Mouse (Mus musculus) ES-E14 (cell line): Measurements from ENCODE around the gene 5330417C22Rik. TPM values are rescaled to one million over a fixed set of nuclear protein-coding genes. Genes with fewer than 3 reads are reported as not detected.
A peak's percentile ranks its signal among the peaks of the same experiment; 100 is the strongest.
"Not testable (repeated sequence)": the region's sequence is repeated elsewhere in the genome, so short reads cannot be mapped to it uniquely, and the experiment has no call there.

Source experiments
- DNase-seq: peaks from one replicate; pipeline ENCODE4 v3.0.0-alpha.2; 2013; ENCODE audit warnings: low read depth, low spot score
- H3K27ac ChIP-seq: 2 replicates; pipeline ENCODE4 v1.5.1; 2012; ENCODE audit warnings: low read depth, mild to moderate bottlenecking, low read length, moderate library complexity, mixed read lengths; ENCODE audit not compliant: poor library complexity, insufficient read depth, severe bottlenecking
- H3K36me3 ChIP-seq: 2 replicates; pipeline ENCODE4 v1.6.1; 2012; ENCODE audit warnings: mild to moderate bottlenecking, low read length, moderate library complexity, mixed read lengths; ENCODE audit not compliant: control insufficient read depth, poor library complexity, insufficient read depth, severe bottlenecking
- H3K4me1 ChIP-seq, 2 experiments: fragments of 150-350 bp in 1 of 2; sonication (generic) in 1 of 2; 2 replicates each; pipeline ENCODE4 v1.6.1; 2012; ENCODE audit warnings: low read length in 2 of 2, mild to moderate bottlenecking in 1 of 2, mixed read lengths in 1 of 2; ENCODE audit not compliant: control insufficient read depth in 2 of 2, insufficient read depth in 2 of 2, poor library complexity in 1 of 2
- H3K4me3 ChIP-seq, 2 experiments: fragments of 150-350 bp in 1 of 2; sonication (generic) in 1 of 2; 2 replicates each; pipeline ENCODE4 v1.5.1; 2012; ENCODE audit warnings: low read length in 2 of 2, low read depth in 1 of 2, mild to moderate bottlenecking in 1 of 2, mixed read lengths in 1 of 2; ENCODE audit not compliant: insufficient read depth in 1 of 2, poor library complexity in 1 of 2, severe bottlenecking in 1 of 2
- H3K9ac ChIP-seq: 2 replicates; pipeline ENCODE4 v1.6.1; 2012; ENCODE audit warnings: low read depth, mild to moderate bottlenecking, low read length, mixed read lengths; ENCODE audit not compliant: poor library complexity, insufficient read depth, severe bottlenecking
- H3K9me3 ChIP-seq: fragments of 150-350 bp; sonication (generic); 2 replicates; pipeline ENCODE4 v1.6.1; 2012; ENCODE audit warnings: low read depth, mild to moderate bottlenecking, low read length; ENCODE audit not compliant: control insufficient read depth, insufficient read depth
- CHD2 ChIP-seq: IDR thresholded peaks from 2 replicates; pipeline ENCODE4 v1.6.1; 2014; ENCODE audit warnings: mild to moderate bottlenecking, low read depth, low read length, inconsistent platforms
- HCFC1 ChIP-seq: IDR thresholded peaks from 2 replicates; pipeline ENCODE4 v1.6.1; 2012; ENCODE audit warnings: low read length, inconsistent platforms, borderline replicate concordance; ENCODE audit not compliant: insufficient read depth
- MAFK ChIP-seq: IDR thresholded peaks from 2 replicates; pipeline ENCODE4 v1.6.1; 2014; ENCODE audit warnings: mild to moderate bottlenecking, low read depth, low read length, inconsistent platforms; ENCODE audit not compliant: insufficient read depth
- ZC3H11A ChIP-seq: IDR thresholded peaks from 2 replicates; pipeline ENCODE4 v1.6.1; 2012; ENCODE audit warnings: low read depth, mild to moderate bottlenecking, inconsistent platforms, low read length, borderline replicate concordance
- ZNF384 ChIP-seq: IDR thresholded peaks from 2 replicates; pipeline ENCODE4 v1.6.1; 2012; ENCODE audit warnings: low read depth, low read length, inconsistent platforms
- in situ Hi-C, 2 experiments: fragments of 600-800 bp; cut with MboI; formaldehyde crosslinking; loops; one replicate each; pipeline ENCODE4 v1.15.1; 2025; ENCODE audit warnings: low sequenced_read_pairs in 2 of 2, inconsistent platforms in 1 of 2; ENCODE audit not compliant: unreplicated experiment in 2 of 2
- total RNA-seq: library from RNA; depleted of rRNA; stranded (reverse); fragments of 300-350 nt; gene quantifications from 2 replicates; pipeline ENCODE4 v1.2.3, GENCODE M21; 2012

Gene 5330417C22Rik
- total RNA-seq, 1 experiment: 0.27 TPM

DNA sequence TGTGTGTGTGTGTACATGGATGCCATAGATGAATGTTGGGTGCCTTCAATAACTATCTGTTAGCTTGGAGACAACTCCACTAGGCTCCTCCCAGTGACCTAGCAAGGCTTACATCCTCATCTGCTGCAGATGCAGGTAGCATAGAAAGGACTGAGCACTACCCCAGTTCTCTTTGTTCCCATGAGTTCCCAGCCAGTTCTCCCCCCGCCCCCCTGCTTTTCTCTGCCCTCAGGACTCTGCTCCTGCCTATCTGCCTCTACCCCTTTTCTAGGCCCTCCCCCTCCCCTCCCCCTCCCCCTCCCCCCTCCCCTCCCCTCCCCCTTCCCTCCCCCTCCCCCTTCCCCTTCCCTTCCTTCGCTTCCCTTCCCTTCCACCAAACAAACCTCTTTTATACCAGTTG, 26.2 kb downstream of the 5330417C22Rik start:
- in situ Hi-C loops: no loop called here
- H3K4me1 ChIP-seq: peaks cover 1 to 10% of the 10 kb centered on the region in 2 experiments; a peak in 1 of 4 replicates
- H3K36me3 ChIP-seq: no peaks in the 10 kb centered on the region
- H3K9ac ChIP-seq: no peak overlapping the region
- H3K9me3 ChIP-seq: no peaks in the 10 kb centered on the region
- DNase-seq: no peak
- H3K4me3 ChIP-seq: no peak overlapping the region
- no peak for TF ChIP-seq CHD2
- no peak for TF ChIP-seq MAFK
- no peak for TF ChIP-seq ZNF384
- TF ChIP-seq HCFC1: no peak
- TF ChIP-seq ZC3H11A: no peak
- no peak overlapping the region for H3K27ac ChIP-seq

GRCm38 (mm10) chr3:108508745-108509474, 27.4 kb downstream of the 5330417C22Rik start:
- in situ Hi-C loops: no loop called here

DNA sequence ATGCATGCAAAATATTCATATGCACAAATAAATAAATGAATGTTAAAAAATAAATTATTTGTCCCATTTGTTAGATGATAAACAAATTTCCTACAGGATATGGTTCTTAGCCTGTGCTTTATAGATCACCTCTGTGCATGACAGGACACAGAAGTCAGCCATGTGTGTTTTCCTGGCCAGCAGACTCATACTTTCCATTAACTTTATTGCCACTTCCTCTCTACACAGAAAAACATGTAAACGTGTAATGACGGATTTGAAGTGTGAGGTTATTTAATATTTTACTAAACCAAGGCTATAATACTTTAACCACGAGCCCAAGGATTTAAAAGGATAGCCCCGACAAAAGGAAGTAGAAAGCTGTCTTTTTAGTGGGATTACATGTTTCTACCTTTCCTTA, 32.4 kb downstream of the 5330417C22Rik start:
- in situ Hi-C loops: no loop called here
- DNase-seq: no peak
- no peaks in the 10 kb centered on the region for H3K9me3 ChIP-seq
- no peak overlapping the region for H3K9ac ChIP-seq
- no peak for TF ChIP-seq ZC3H11A
- TF ChIP-seq MAFK: no peak
- no peak for TF ChIP-seq ZNF384
- no peak for TF ChIP-seq CHD2
- TF ChIP-seq HCFC1: no peak
- no peaks in the 10 kb centered on the region for H3K36me3 ChIP-seq
- H3K27ac ChIP-seq: no peak overlapping the region
- H3K4me1 ChIP-seq: no peaks in the 10 kb centered on the region
- no peak overlapping the region for H3K4me3 ChIP-seq

More at GRCm38 (mm10) chr3:108508745-108509474, 27.4 kb downstream of the 5330417C22Rik start:
- Histone ChIP-seq H3K9ac (no peak overlapping the region), H3K36me3 (no peaks in the 10 kb centered on the region), H3K9me3 (no peaks in the 10 kb centered on the region), H3K4me1 (peaks cover 1 to 10% of the 10 kb centered on the region in 2 experiments; a peak in 1 of 4 replicates), H3K27ac (no peak overlapping the region), H3K4me3 (no peak overlapping the region)
- peak; percentile 56; the same call in 1 of the 2 replicates for TF ChIP-seq ZNF384
- TF ChIP-seq HCFC1: no peak
- DNase-seq: no peak

- DNase-seq, H3K9me3 ChIP-seq, H3K4me1 ChIP-seq, H3K4me3 ChIP-seq, H3K9ac ChIP-seq, H3K36me3 ChIP-seq, H3K27ac ChIP-seq, in situ Hi-C loops: not testable (repeated sequence)
Observed at GRCm38 (mm10) chr3:108501411-108501810, 34.9 kb downstream of the 5330417C22Rik start.

DNA sequence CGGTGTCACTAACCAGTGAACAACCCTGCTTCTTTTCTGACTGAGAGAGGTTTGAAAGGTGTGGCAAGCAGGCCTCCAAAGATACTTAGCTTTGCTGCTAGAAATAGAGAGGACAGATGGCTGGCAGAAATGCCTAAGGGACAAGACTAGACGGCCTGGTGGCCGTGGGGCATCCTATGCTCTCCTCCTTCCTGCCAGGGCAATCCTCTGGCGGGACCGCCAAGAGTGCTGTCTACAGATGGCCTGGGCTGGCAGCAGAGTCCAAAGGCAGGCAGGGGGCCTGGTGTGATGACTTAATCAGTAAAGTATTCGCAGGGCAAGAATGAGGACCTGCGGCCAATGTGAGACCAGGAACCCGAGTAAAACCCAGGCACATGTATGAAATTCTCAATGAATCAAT, 36.5 kb downstream of the 5330417C22Rik start:
- DNase-seq: no peak
- H3K9me3 ChIP-seq: no peaks in the 10 kb centered on the region
- 0 out of 4 replicates have a peak, but pooled peaks cover 0 to 1% of the 10 kb centered on the region in 2 experiments for H3K4me1 ChIP-seq
- no peaks in the 10 kb centered on the region for H3K36me3 ChIP-seq
- no peak for TF ChIP-seq HCFC1
- TF ChIP-seq ZC3H11A: no peak
- TF ChIP-seq MAFK: no peak
- TF ChIP-seq CHD2: no peak
- no peak for TF ChIP-seq ZNF384
- H3K4me3 ChIP-seq: no peak overlapping the region
- H3K9ac ChIP-seq: no peak overlapping the region
- no peak overlapping the region for H3K27ac ChIP-seq
- in situ Hi-C loops: no loop called here
